Comparison of ENCODE assay signal across 13 mouse cellular contexts in the genomic region with DNA sequence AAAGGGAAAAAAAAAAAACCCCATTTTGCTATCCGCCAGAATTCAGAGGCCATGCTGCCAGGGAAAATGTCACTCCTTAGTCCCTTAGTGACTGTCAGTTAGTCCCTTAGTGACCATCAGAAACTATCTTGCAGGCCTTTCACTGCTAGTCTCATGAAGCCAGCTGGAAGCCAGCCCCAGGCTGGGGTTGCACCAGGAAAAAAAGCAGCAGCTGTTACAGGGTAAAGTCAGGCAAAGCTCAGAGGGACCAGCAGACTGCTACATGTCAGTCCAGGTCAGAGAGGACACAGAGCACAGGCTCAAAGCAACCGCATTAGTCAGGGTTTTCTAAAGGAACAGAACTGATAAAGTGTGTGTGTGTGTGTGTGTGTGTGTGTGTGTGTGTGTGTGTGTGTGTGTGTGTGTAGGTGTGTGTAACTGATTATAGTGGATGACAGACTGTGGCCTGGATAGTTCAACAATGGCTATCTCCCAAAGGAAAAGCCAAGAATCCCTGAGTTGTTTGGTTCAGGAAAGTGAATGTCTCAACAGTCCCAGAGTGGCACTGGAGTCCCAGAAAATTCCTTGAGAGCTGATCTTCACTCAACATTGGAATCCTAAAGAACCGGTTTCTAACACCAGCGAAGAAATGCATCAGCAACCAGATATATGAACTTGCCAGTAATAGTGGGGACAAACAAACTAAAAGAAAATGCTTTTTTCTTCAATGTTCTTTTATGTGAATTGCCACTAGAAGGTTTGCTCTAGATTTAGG. TPM values are rescaled to one million over a fixed set of nuclear protein-coding genes. Genes with fewer than 3 reads are reported as not detected.
DNase-seq lines count a peak whose midpoint lies in the region; ATAC-seq and TF ChIP-seq lines count a peak whose summit lies in the region.
"Had no signal": no experiment of that assay in that cellular context is flagged by ENCODE, and none has a peak within 500 bp of the region (broad histone marks: within the 10 kb centered on the region; RNA-seq: fewer than 3 reads in every experiment).

No protein-coding gene starts in this region.

- no peaks in the 10 kb centered on the region for H3K36me3 ChIP-seq in hindbrain, embryonic 11.5 days (ENCODE audit: control insufficient read depth, insufficient read depth, low read length)
- no peaks in the 10 kb centered on the region for H3K36me3 ChIP-seq in hindbrain, embryonic 16.5 days (ENCODE audit: control insufficient read depth, insufficient read depth, low read length)
- no peaks in the 10 kb centered on the region; the same call in 1 of the 2 replicates for H3K36me3 ChIP-seq in heart, adult 2 months (ENCODE audit: control insufficient read depth, insufficient read depth, low read length)
- no peaks in the 10 kb centered on the region for H3K36me3 ChIP-seq in lung, embryonic 14.5 days (ENCODE audit: insufficient read depth)
- H3K36me3 ChIP-seq: heart, embryonic 15.5 days; midbrain, embryonic 10.5 days had no signal

- no peaks in the 10 kb centered on the region for H3K4me1 ChIP-seq in hindbrain, embryonic 11.5 days (replicated peaks; ENCODE audit: control insufficient read depth, insufficient read depth, low read length)
- H3K4me1 ChIP-seq in hindbrain, embryonic 16.5 days (ENCODE audit: control insufficient read depth, insufficient read depth, low read depth, low read length): no peaks in the 10 kb centered on the region
- peaks cover 1% of the 10 kb centered on the region; the same call in 1 of the 2 replicates for H3K4me1 ChIP-seq in heart, adult 2 months (ENCODE audit: control insufficient read depth, insufficient read depth, low read length)
- no peaks in the 10 kb centered on the region for H3K4me1 ChIP-seq in lung, embryonic 14.5 days (ENCODE audit: insufficient read depth)
- H3K4me1 ChIP-seq: heart, embryonic 15.5 days; midbrain, embryonic 10.5 days had no signal

- H3K4me2 ChIP-seq in hindbrain, embryonic 11.5 days (replicated peaks; ENCODE audit: low read depth, low read length): no peak overlapping the region
- no peak overlapping the region for H3K4me2 ChIP-seq in hindbrain, embryonic 16.5 days (ENCODE audit: low read length)
- no peak overlapping the region for H3K4me2 ChIP-seq in lung, embryonic 14.5 days
- H3K4me2 ChIP-seq: heart, embryonic 15.5 days had no signal

- no peak for TF ChIP-seq POLR2A in heart, adult 2 months (IDR thresholded peaks at IDR 0.05; ENCODE audit: insufficient read depth, low read depth, low read length)

- intact Hi-C loops in heart, adult 2 months (cut with DNase I): loop anchor here (5.0 kb wide), 1 partner anchor 65 kb away; the partner anchor contains the start of gene Klhl24

- H3K9ac ChIP-seq in hindbrain, embryonic 11.5 days (ENCODE audit: low read depth, low read length): no peak overlapping the region
- no peak overlapping the region for H3K9ac ChIP-seq in hindbrain, embryonic 16.5 days (ENCODE audit: low read depth, low read length)
- no peak overlapping the region for H3K9ac ChIP-seq in heart, adult 2 months (ENCODE audit: low read depth, low read length)
- H3K9ac ChIP-seq in lung, embryonic 14.5 days: no peak overlapping the region
- H3K9ac ChIP-seq: heart, embryonic 15.5 days had no signal

- TF ChIP-seq CTCF in heart, adult 2 months (IDR thresholded peaks at IDR 0.05): no peak
- TF ChIP-seq CTCF in lung, embryonic 14.5 days (IDR thresholded peaks at IDR 0.05; ENCODE audit: low read depth): no peak

- TF ChIP-seq EP300 in heart, adult 2 months (IDR thresholded peaks at IDR 0.05; ENCODE audit: insufficient read depth, low read depth, low read length): peak; percentile 67; the same call in 1 of the 2 replicates

- H3K27ac ChIP-seq in hindbrain, embryonic 11.5 days (ENCODE audit: low read depth, low read length): no peak overlapping the region
- H3K27ac ChIP-seq in hindbrain, embryonic 16.5 days (ENCODE audit: low read depth, low read length): no peak overlapping the region
- peak overlapping the region; percentile 24; the same call in 1 of the 2 replicates for H3K27ac ChIP-seq in heart, adult 2 months
- H3K27ac ChIP-seq in lung, embryonic 14.5 days (ENCODE audit: low read depth): no peak overlapping the region
- H3K27ac ChIP-seq: heart, embryonic 15.5 days; left cerebral cortex, adult 2 months; midbrain, embryonic 10.5 days had no signal

- no peak overlapping the region for H3K4me3 ChIP-seq in hindbrain, embryonic 11.5 days (ENCODE audit: low read depth, low read length)
- H3K4me3 ChIP-seq in hindbrain, embryonic 16.5 days (ENCODE audit: low read length): no peak overlapping the region
- H3K4me3 ChIP-seq in heart, adult 2 months: no peak overlapping the region
- H3K4me3 ChIP-seq in lung, embryonic 14.5 days (ENCODE audit: low read depth, low read length): no peak overlapping the region
- H3K4me3 ChIP-seq: heart, embryonic 15.5 days; left cerebral cortex, adult 2 months; midbrain, embryonic 10.5 days had no signal

- H3K9me3 ChIP-seq in hindbrain, embryonic 11.5 days (ENCODE audit: control insufficient read depth, low read length): no peaks in the 10 kb centered on the region
- H3K9me3 ChIP-seq in hindbrain, embryonic 16.5 days (ENCODE audit: control insufficient read depth, low read length): peaks cover 2% of the 10 kb centered on the region; the same call in 1 of the 2 replicates
- H3K9me3 ChIP-seq in lung, embryonic 14.5 days (ENCODE audit: low read depth, low read length): no peaks in the 10 kb centered on the region
- H3K9me3 ChIP-seq: heart, embryonic 15.5 days; midbrain, embryonic 10.5 days had no signal

- H3K79me2 ChIP-seq in heart, adult 2 months (replicated peaks; ENCODE audit: control insufficient read depth, insufficient read depth, low read length): no peaks in the 10 kb centered on the region

- no peaks in the 10 kb centered on the region for H3K27me3 ChIP-seq in hindbrain, embryonic 11.5 days (ENCODE audit: control insufficient read depth, insufficient read depth, low read length)
- no peaks in the 10 kb centered on the region for H3K27me3 ChIP-seq in hindbrain, embryonic 16.5 days (replicated peaks; ENCODE audit: control insufficient read depth, insufficient read depth, low read length)
- H3K27me3 ChIP-seq in heart, adult 2 months (ENCODE audit: control insufficient read depth, insufficient read depth, low read length): no peaks in the 10 kb centered on the region
- H3K27me3 ChIP-seq in lung, embryonic 14.5 days (ENCODE audit: insufficient read depth, low read length): no peaks in the 10 kb centered on the region
- H3K27me3 ChIP-seq: heart, embryonic 15.5 days had no signal

- ATAC-seq in hindbrain, embryonic 11.5 days (ENCODE audit: low FRiP score): no peak
- ATAC-seq in hindbrain, embryonic 16.5 days: no peak
- no peak for ATAC-seq in lung, embryonic 14.5 days (ENCODE audit: insufficient read depth)
- no peak for ATAC-seq in erythroblast, adult 5-6 weeks (replicated peaks; ENCODE audit: low FRiP score, poor library complexity, severe bottlenecking)

- DNase-seq in hindbrain, embryonic 11.5 days (ENCODE audit: low spot score): peak; percentile 1
- peak; percentile 76 for DNase-seq in adrenal gland, postnatal 14 days
- DNase-seq in heart, adult 2 months: peak; percentile 81 to 89
- DNase-seq in lung, embryonic 14.5 days: peak; percentile 10
- no peak for DNase-seq in frontal cortex, postnatal 14 days (ENCODE audit: low spot score in 2 of 2)
- DNase-seq in thymus, postnatal 14 days: no peak
- DNase-seq: right cerebral cortex, adult 18-20 months; thymus, adult 2 months had no signal

- WGBS in hindbrain, embryonic 11.5 days: 75% methylated on average over 4 of the region's 4 CpGs
- 80% methylated on average over 4 of the region's 4 CpGs for WGBS in hindbrain, embryonic 16.5 days
- 51% methylated on average over 4 of the region's 4 CpGs for WGBS in heart, adult 2 months
- WGBS in lung, embryonic 14.5 days: 52% methylated on average over 4 of the region's 4 CpGs

RNA-seq across cellular contexts. Expression of gene Klhl6, which starts 49.7 kb away (rescaled TPM):
- polyA plus RNA-seq in hindbrain, embryonic 11.5 days (2014; fragmentation: Nextera tagmentation; extraction: Ambion mirVana): 7.3 and 8.3 TPM in 2 replicates
- polyA plus RNA-seq in hindbrain, embryonic 16.5 days (2015; fragmentation: Nextera tagmentation; extraction: Ambion mirVana): 4.0 and 4.7 TPM in 2 replicates
- 7.3 and 13.0 TPM in 2 replicates for total RNA-seq in adrenal gland, postnatal 14 days (2021)
- total RNA-seq in heart, adult 2 months (2021): 1 to 10 TPM; 5.3 to 5.4 TPM
- polyA plus RNA-seq in heart, adult 2 months (2012; rRNA removed): 5.4 and 7.7 TPM in 2 replicates
- 15.4 and 17.0 TPM in 2 replicates for polyA plus RNA-seq in lung, embryonic 14.5 days (2014; fragmentation: Nextera tagmentation; extraction: Ambion mirVana)
- 9.8 and 14.6 TPM in 2 replicates for total RNA-seq in erythroblast, adult 5-6 weeks (2015; ENCODE audit: low replicate concordance)
- 15.8 and 27.2 TPM in 2 replicates for total RNA-seq in erythroblast, adult 5-6 weeks (2017; ENCODE audit: low replicate concordance)

Comparison
In these comparisons a context has a peak if more than half of its experiments do, and no peak if none do; other contexts are left out.
1. DNase-seq: peak in hindbrain, embryonic 11.5 days (single experiment), adrenal gland, postnatal 14 days (single experiment), heart, adult 2 months (2 of 2) and lung, embryonic 14.5 days (single experiment); none in frontal cortex, postnatal 14 days (0 of 2) and thymus, postnatal 14 days (single experiment).